Mouse (Mus musculus) heart, adult 2 months (tissue): ENCODE results near the gene Dixdc1. TPM values are rescaled to one million over a fixed set of nuclear protein-coding genes. Genes with fewer than 3 reads are reported as not detected.

Source experiments
- DNase-seq, 2 experiments: peaks; one replicate each; pipeline ENCODE4 v3.0.0; 2021
- H3K27ac ChIP-seq: fragments of 200-600 bp; 2 replicates; pipeline ENCODE4 v1.8.1; 2022
- H3K27me3 ChIP-seq: fragments of 200-500 bp; 2 replicates; pipeline ENCODE4 v1.6.1; 2012; ENCODE audit warnings: mild to moderate bottlenecking, low read length, inconsistent platforms, mixed read lengths; ENCODE audit not compliant: control insufficient read depth, insufficient read depth
- H3K36me3 ChIP-seq: fragments of 200-500 bp; 2 replicates; pipeline ENCODE4 v1.6.1; 2012; ENCODE audit warnings: low read length, inconsistent platforms; ENCODE audit not compliant: control insufficient read depth, insufficient read depth
- H3K4me1 ChIP-seq: fragments of 200-500 bp; 2 replicates; pipeline ENCODE4 v1.6.1; 2011; ENCODE audit warnings: low read length; ENCODE audit not compliant: control insufficient read depth, insufficient read depth
- H3K4me3 ChIP-seq: fragments of 200-600 bp; 2 replicates; pipeline ENCODE4 v1.8.1; 2022
- H3K79me2 ChIP-seq: fragments of 200-500 bp; replicated peaks from 2 replicates; pipeline ENCODE4 v1.6.1; 2012; ENCODE audit warnings: mild to moderate bottlenecking, inconsistent platforms, low read length, moderate library complexity, mixed read lengths; ENCODE audit not compliant: control insufficient read depth, insufficient read depth
- H3K9ac ChIP-seq: fragments of 200-500 bp; 2 replicates; pipeline ENCODE4 v1.6.1; 2012; ENCODE audit warnings: low read depth, mild to moderate bottlenecking, control low read depth, inconsistent platforms, low read length, mixed read lengths
- CTCF ChIP-seq: fragments of 200-600 bp; IDR thresholded peaks from 2 replicates; pipeline ENCODE4 v1.8.1; 2022; ENCODE audit warnings: antibody characterized with exemption, mild to moderate bottlenecking, moderate library complexity
- EP300 ChIP-seq: fragments of 200-500 bp; IDR thresholded peaks from 2 replicates; pipeline ENCODE4 v1.6.1; 2011; ENCODE audit warnings: low read depth, low read length, control low read depth; ENCODE audit not compliant: insufficient read depth
- POLR2A ChIP-seq: fragments of 200-500 bp; IDR thresholded peaks from 2 replicates; pipeline ENCODE4 v1.6.1; 2011; ENCODE audit warnings: mild to moderate bottlenecking, low read depth, low read length, control low read depth; ENCODE audit not compliant: insufficient read depth
- WGBS: fragments of 180-500 bp; shearing (Covaris S2); methylation state at CpG from one replicate; pipeline ENCODE4 v1.1.7; 2018; 5-methylcytosine and 5-hydroxymethylcytosine counted together
- intact Hi-C: fragments of 180-260 bp; cut with DNase I; formaldehyde crosslinking; loops from one replicate; pipeline ENCODE4 v1.15.1; 2025
- polyA plus RNA-seq: library from polyadenylated mRNA; depleted of rRNA; stranded (reverse); fragments of >200 nt; gene quantifications from 2 replicates; pipeline ENCODE4 v1.2.3, GENCODE M21; 2012
- total RNA-seq, 2 experiments: library from RNA; stranded (reverse); gene quantifications; 2 replicates each; pipeline ENCODE4 v1.2.3; 2021

The Dixdc1 gene
- total and polyA plus RNA-seq, 3 experiments, result 2.6 to 5.4 (median 3.4) TPM

- Histone ChIP-seq H3K36me3 (peaks cover 16% of the 10 kb centered on the region), H3K4me1 (peaks cover 2% of the 10 kb centered on the region), H3K9ac (peak overlapping the region; percentile 79), H3K4me3 (peak overlapping the region; percentile 96), H3K27ac (peak overlapping the region; percentile 95), H3K27me3 (no peaks in the 10 kb centered on the region), H3K79me2 (peaks cover 3% of the 10 kb centered on the region)
- intact Hi-C loops, result loop anchor here (10.0 kb wide), 1 partner anchor 136 kb away; the partner anchor contains the start of gene Pts
- TF ChIP-seq EP300 (peak; percentile 42; the same call in 1 of the 2 replicates), CTCF (no peak), POLR2A (0 out of 2 replicates have a peak, but pooled peaks have one; percentile 39)
- peak; percentile 41 to 55 for DNase-seq
- WGBS, result 17% methylated on average over 12 of the region's 12 CpGs
Measured at GRCm38 (mm10) chr9:50660431-50660830, 78.9 kb downstream of the Dixdc1 start.

DNA sequence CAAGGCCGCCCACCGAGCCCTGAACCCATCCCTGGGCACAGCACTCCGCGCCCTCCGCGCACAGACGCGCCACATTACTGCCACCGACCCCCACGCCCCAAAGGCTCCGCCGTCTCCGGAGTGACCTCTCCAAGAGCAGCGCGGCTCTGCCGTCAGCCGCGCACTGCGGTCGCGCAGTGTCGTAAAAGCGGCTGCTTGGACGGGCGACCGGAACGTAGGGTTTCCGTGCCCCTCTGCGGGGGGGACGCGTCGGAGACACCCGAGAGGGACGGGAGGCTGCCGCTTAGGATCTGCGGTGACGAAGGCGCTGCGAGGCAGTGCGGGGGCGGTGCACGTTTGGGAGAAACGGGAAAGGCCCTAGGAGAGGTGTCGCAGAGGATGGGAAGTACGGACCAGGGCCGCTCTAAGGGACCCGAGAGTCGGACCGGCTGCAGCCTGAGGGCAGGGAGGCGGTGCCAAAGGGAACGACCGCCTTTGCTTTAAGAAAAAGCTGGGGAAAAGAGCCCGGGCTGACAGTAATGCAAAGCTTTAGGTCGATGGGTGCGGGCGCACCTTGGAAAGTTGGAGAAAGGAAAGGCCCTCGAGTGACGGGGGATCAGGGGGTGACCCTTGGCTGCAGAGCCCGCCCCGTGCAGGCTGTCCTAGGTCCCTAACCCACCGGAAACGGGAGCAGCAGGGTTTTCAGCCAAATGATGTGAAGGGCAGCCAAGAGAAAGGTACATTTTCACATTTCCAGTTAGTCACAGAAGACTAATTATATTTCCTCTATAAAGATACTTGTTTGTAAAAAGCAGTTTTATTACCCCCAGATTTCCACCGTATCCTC is 79.7 kb downstream of the Dixdc1 start, which contains the start of gene Dlat:
TSS of gene Dlat (minus strand) at position 389 of the 826 bp plus-strand sequence.
- no peaks in the 10 kb centered on the region for H3K27me3 ChIP-seq
- H3K27ac ChIP-seq, result peak within 1 kb of the TSS; percentile 95
- H3K4me3 ChIP-seq, result peak within 1 kb of the TSS; percentile 96
- peaks cover 3% of the 10 kb centered on the region for H3K79me2 ChIP-seq
- TF ChIP-seq POLR2A (peak; percentile 86), EP300 (0 out of 2 replicates have a peak, but pooled peaks have one; percentile 9), CTCF (no peak)
- peaks cover 2% of the 10 kb centered on the region for H3K4me1 ChIP-seq
- DNase-seq, result peak; percentile 92 to 94
- intact Hi-C loops, result loop anchor here (1.0 to 10.0 kb wide), 3 partner anchors 55 to 135 kb away; partner anchors contain the start of genes Fdxacb1 and Pts
- peaks cover 16% of the 10 kb centered on the region for H3K36me3 ChIP-seq
- WGBS, result under 1% methylated on average over 63 of the region's 63 CpGs
- peak within 1 kb of the TSS; percentile 88 for H3K9ac ChIP-seq

GRCm38 (mm10) chr9:50658941-50659388 is 80.4 kb downstream of the Dixdc1 start:
- TF ChIP-seq CTCF (no peak), POLR2A (no peak), EP300 (no peak)
- DNase-seq, result no peak
- peaks cover 3% of the 10 kb centered on the region for H3K79me2 ChIP-seq
- peaks cover 2% of the 10 kb centered on the region for H3K4me1 ChIP-seq
- intact Hi-C loops, result loop anchor here (1.0 to 2.0 kb wide), 2 partner anchors 54 to 109 kb away; partner anchors contain the start of gene Fdxacb1
- H3K36me3 ChIP-seq, result peaks cover 16% of the 10 kb centered on the region
- H3K9ac ChIP-seq, result peak overlapping the region; percentile 88
- under 1% methylated on average over 28 of the region's 28 CpGs for WGBS
- no peaks in the 10 kb centered on the region for H3K27me3 ChIP-seq
- H3K4me3 ChIP-seq, result peak overlapping the region; percentile 96
- H3K27ac ChIP-seq, result peak overlapping the region; percentile 95

DNA sequence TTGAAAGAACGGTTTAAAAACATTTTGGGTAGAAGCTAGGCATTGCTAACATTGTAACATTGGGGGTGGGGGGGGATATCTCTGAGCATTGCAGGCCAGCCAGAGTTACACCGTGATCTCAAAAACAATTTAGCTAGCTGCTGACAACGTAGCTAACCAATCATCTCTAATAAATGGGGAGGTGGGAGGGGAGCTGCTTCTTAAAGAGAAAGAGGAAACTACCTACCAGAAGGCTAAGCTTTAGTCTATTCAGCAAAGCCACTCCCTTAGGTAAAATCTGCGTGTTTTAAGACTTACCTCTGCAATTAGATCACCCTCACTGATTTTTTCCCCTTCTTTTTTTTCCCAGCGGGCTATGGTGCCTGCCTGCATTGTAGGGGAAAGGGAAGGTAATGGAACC is 80.9 kb downstream of the Dixdc1 start:
- Histone ChIP-seq H3K27me3 (no peaks in the 10 kb centered on the region), H3K36me3 (peaks cover 16% of the 10 kb centered on the region), H3K79me2 (peaks cover 3% of the 10 kb centered on the region), H3K4me1 (peaks cover 2% of the 10 kb centered on the region), H3K27ac (peak overlapping the region; percentile 95), H3K9ac (peak overlapping the region; percentile 88), H3K4me3 (peak overlapping the region; percentile 96)
- intact Hi-C loops, result loop anchor here (2.0 kb wide), 1 partner anchor 54 kb away; no protein-coding TSS in a partner anchor
- whole genome bisulfite sequencing, result 18% methylated on average over 5 of the region's 5 CpGs
- no peak for DNase-seq
- TF ChIP-seq EP300 (no peak), CTCF (no peak)

GRCm38 (mm10) chr9:50650503-50650902 is 88.8 kb downstream of the Dixdc1 start:
- intact Hi-C loops, result no loop called here
- WGBS, result 93% methylated on average over 10 of the region's 10 CpGs
- Histone ChIP-seq H3K4me1 (no peaks in the 10 kb centered on the region), H3K36me3 (peaks cover 3% of the 10 kb centered on the region), H3K9ac (no peak overlapping the region), H3K4me3 (no peak overlapping the region), H3K79me2 (no peaks in the 10 kb centered on the region), H3K27me3 (no peaks in the 10 kb centered on the region), H3K27ac (no peak overlapping the region)
- TF ChIP-seq CTCF, result no peak
- TF ChIP-seq EP300, result no peak
- no peak for TF ChIP-seq POLR2A
- DNase-seq, result no peak
